Mouse (Mus musculus): ENCODE data around the gene C2cd3. TPM values are rescaled to one million over a fixed set of nuclear protein-coding genes. Genes with fewer than 3 reads are reported as not detected.
A peak's percentile ranks its signal among the peaks of the same experiment; 100 is the strongest.

The C2cd3 gene
- polyA plus RNA-seq, 1 experiment from 2014 or later = 20.5 TPM

GRCm38 (mm10) chr7:100504740-100505487, 132.9 kb downstream of the C2cd3 start:
- no peaks in the 10 kb centered on the region for H3K9me3 ChIP-seq (ENCODE audit: control insufficient read depth, low read length)
- DNase-seq (ENCODE audit: low spot score) (no peak), ATAC-seq (ENCODE audit: low FRiP score) (no peak)
- H3K9ac ChIP-seq = no peak overlapping the region
- no peaks in the 10 kb centered on the region for H3K36me3 ChIP-seq (replicated peaks; ENCODE audit: control insufficient read depth, insufficient read depth)
- no peaks in the 10 kb centered on the region for H3K4me1 ChIP-seq (replicated peaks; ENCODE audit: control insufficient read depth, insufficient read depth, low read length)
- WGBS = 87% methylated on average over 13 of the region's 13 CpGs
- H3K27ac ChIP-seq = no peak overlapping the region
- no peak overlapping the region for H3K4me2 ChIP-seq (replicated peaks)
- no peaks in the 10 kb centered on the region for H3K27me3 ChIP-seq (ENCODE audit: control insufficient read depth, insufficient read depth, low read length)
- no peak overlapping the region for H3K4me3 ChIP-seq (replicated peaks; ENCODE audit: low read length)

- no peak for DNase-seq (ENCODE audit: low spot score)
- Histone ChIP-seq H3K4me2 (replicated peaks) (no peak overlapping the region), H3K36me3 (replicated peaks; ENCODE audit: control insufficient read depth, insufficient read depth) (no peaks in the 10 kb centered on the region), H3K4me1 (replicated peaks; ENCODE audit: control insufficient read depth, insufficient read depth, low read length) (no peaks in the 10 kb centered on the region), H3K27ac (no peak overlapping the region), H3K27me3 (ENCODE audit: control insufficient read depth, insufficient read depth, low read length) (no peaks in the 10 kb centered on the region), H3K4me3 (replicated peaks; ENCODE audit: low read length) (no peak overlapping the region), H3K9ac (no peak overlapping the region), H3K9me3 (ENCODE audit: control insufficient read depth, low read length) (no peaks in the 10 kb centered on the region)
- WGBS = 75% methylated on average over 4 of the region's 4 CpGs
- no peak for ATAC-seq (ENCODE audit: low FRiP score)
Observed at GRCm38 (mm10) chr7:100506494-100506893, 134.5 kb downstream of the C2cd3 start.

GRCm38 (mm10) chr7:100508670-100509069, 136.6 kb downstream of the C2cd3 start:
- ATAC-seq (ENCODE audit: low FRiP score) (no peak), DNase-seq (ENCODE audit: low spot score) (no peak)
- Histone ChIP-seq H3K4me3 (replicated peaks; ENCODE audit: low read length) (no peak overlapping the region), H3K4me1 (replicated peaks; ENCODE audit: control insufficient read depth, insufficient read depth, low read length) (no peaks in the 10 kb centered on the region), H3K9ac (no peak overlapping the region), H3K4me2 (replicated peaks) (no peak overlapping the region), H3K27me3 (ENCODE audit: control insufficient read depth, insufficient read depth, low read length) (no peaks in the 10 kb centered on the region), H3K27ac (no peak overlapping the region), H3K36me3 (replicated peaks; ENCODE audit: control insufficient read depth, insufficient read depth) (no peaks in the 10 kb centered on the region), H3K9me3 (ENCODE audit: control insufficient read depth, low read length) (no peaks in the 10 kb centered on the region)
- 83% methylated on average over 3 of the region's 3 CpGs for WGBS

- 85% methylated on average over 8 of the region's 8 CpGs for WGBS
- Histone ChIP-seq H3K9ac (no peak overlapping the region), H3K27me3 (ENCODE audit: control insufficient read depth, insufficient read depth, low read length) (no peaks in the 10 kb centered on the region), H3K36me3 (replicated peaks; ENCODE audit: control insufficient read depth, insufficient read depth) (no peaks in the 10 kb centered on the region), H3K4me1 (replicated peaks; ENCODE audit: control insufficient read depth, insufficient read depth, low read length) (no peaks in the 10 kb centered on the region), H3K4me3 (replicated peaks; ENCODE audit: low read length) (no peak overlapping the region), H3K4me2 (replicated peaks) (no peak overlapping the region), H3K9me3 (ENCODE audit: control insufficient read depth, low read length) (no peaks in the 10 kb centered on the region), H3K27ac (no peak overlapping the region)
- no peak for DNase-seq (ENCODE audit: low spot score)
- ATAC-seq (ENCODE audit: low FRiP score) = no peak
Observed at GRCm38 (mm10) chr7:100511602-100512001, 139.6 kb downstream of the C2cd3 start.

GRCm38 (mm10) chr7:100514573-100514972, 142.5 kb downstream of the C2cd3 start, which contains the start of gene Dnajb13:
Dnajb13 (minus strand) TSS chr7:100514960.
- Histone ChIP-seq H3K4me2 (replicated peaks) (peak within 1 kb of the TSS; percentile 33), H3K4me3 (replicated peaks; ENCODE audit: low read length) (no peak within 1 kb of the TSS), H3K9me3 (ENCODE audit: control insufficient read depth, low read length) (no peaks in the 10 kb centered on the region), H3K4me1 (replicated peaks; ENCODE audit: control insufficient read depth, insufficient read depth, low read length) (no peaks in the 10 kb centered on the region), H3K9ac (no peak within 1 kb of the TSS), H3K36me3 (replicated peaks; ENCODE audit: control insufficient read depth, insufficient read depth) (no peaks in the 10 kb centered on the region), H3K27me3 (ENCODE audit: control insufficient read depth, insufficient read depth, low read length) (no peaks in the 10 kb centered on the region), H3K27ac (no peak within 1 kb of the TSS)
- WGBS = 53% methylated on average over 11 of the region's 11 CpGs
- DNase-seq (ENCODE audit: low spot score) (peak; percentile 52), ATAC-seq (ENCODE audit: low FRiP score) (peak; percentile 53; the same call in 1 of the 2 replicates)

Other genes with a start within 250 kb of the C2cd3 start
- 19.2 and 20.2 TPM in 2 replicates for gene Lipt2, start 213.0 kb upstream of the C2cd3 start, polyA plus RNA-seq (2014; fragmentation: Nextera tagmentation; extraction: Ambion mirVana)
- 0.30 and 0.50 TPM in 2 replicates for gene Kcne3, start 195.7 kb upstream of the C2cd3 start, polyA plus RNA-seq (2014; fragmentation: Nextera tagmentation; extraction: Ambion mirVana)
- gene Pgm2l1, start 144.8 kb upstream of the C2cd3 start, polyA plus RNA-seq (2014; fragmentation: Nextera tagmentation; extraction: Ambion mirVana) = 29.0 and 29.1 TPM in 2 replicates
- gene P4ha3, start 86.7 kb upstream of the C2cd3 start, polyA plus RNA-seq (2014; fragmentation: Nextera tagmentation; extraction: Ambion mirVana) = 10.5 and 12.6 TPM in 2 replicates
- gene Ppme1, start 74 bp downstream of the C2cd3 start, polyA plus RNA-seq (2014; fragmentation: Nextera tagmentation; extraction: Ambion mirVana) = 155 and 162 TPM in 2 replicates
- gene Ucp3, start 100.8 kb downstream of the C2cd3 start, polyA plus RNA-seq (2014; fragmentation: Nextera tagmentation; extraction: Ambion mirVana) = not detected in 2 replicates
- gene Ucp2, start 121.1 kb downstream of the C2cd3 start, polyA plus RNA-seq (2014; fragmentation: Nextera tagmentation; extraction: Ambion mirVana) = 73.5 and 77.2 TPM in 2 replicates
- gene Dnajb13, start 142.7 kb downstream of the C2cd3 start, polyA plus RNA-seq (2014; fragmentation: Nextera tagmentation; extraction: Ambion mirVana) = 6.6 and 10.8 TPM in 2 replicates
- 14.8 and 16.9 TPM in 2 replicates for gene Coa4, start 164.8 kb downstream of the C2cd3 start, polyA plus RNA-seq (2014; fragmentation: Nextera tagmentation; extraction: Ambion mirVana)
- gene Rab6a, start 235.2 kb downstream of the C2cd3 start, polyA plus RNA-seq (2014; fragmentation: Nextera tagmentation; extraction: Ambion mirVana) = 321 and 383 TPM in 2 replicates
- 86.0 and 89.5 TPM in 2 replicates for gene Mrpl48, start 236.1 kb downstream of the C2cd3 start, polyA plus RNA-seq (2014; fragmentation: Nextera tagmentation; extraction: Ambion mirVana)

All from hindbrain, embryonic 14.5 days (tissue).